Comparison of ENCODE assay signal across 13 mouse cellular contexts in the genomic region with DNA sequence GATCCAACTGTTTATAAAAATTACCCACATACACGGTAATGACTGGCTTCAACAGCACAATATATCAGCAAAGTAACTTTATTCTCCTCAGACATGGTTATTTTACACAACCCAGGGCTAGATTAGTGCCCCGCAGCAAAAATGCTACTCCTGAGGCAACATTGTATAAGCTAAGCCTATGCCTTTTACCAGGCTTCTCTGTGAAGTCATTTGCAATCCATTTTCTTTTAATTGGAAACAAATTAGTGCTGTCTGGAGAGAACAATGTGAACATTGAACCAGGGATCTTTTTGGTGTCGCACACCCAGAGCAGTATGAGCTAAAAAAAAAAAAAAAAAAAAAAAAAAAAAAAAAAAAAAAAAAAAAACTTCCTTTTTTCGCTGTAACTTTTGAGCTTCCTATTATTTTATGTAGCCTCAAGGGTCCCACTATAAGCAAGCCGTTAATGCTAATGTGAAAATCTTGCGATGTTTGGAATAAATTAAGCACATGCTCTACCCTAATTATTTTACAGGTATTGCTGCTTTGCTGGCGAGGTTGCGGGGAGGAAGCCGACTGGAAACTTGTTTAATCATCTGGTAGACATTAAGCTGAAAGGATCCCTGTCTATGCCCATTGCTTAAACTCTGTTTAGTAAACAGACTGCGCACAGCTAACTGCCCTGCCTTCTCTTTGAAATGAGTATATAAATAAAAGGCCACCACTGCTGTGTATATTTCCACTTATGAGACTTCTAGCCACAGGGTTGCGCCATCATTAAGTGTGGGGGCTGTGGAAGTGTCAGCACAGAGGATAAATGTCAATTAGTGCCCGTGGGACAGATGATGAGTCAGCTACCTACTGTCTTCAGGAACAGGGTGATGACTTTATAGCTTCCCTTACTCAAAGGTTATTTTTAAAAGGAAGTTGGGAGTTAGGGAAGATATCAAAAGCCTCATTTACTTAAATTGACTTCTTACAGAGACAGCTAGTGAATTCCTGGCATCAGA.
DNase-seq lines count a peak whose midpoint lies in the region; ATAC-seq and TF ChIP-seq lines count a peak whose summit lies in the region.
"Had no signal": no experiment of that assay in that cellular context is flagged by ENCODE, and none has a peak within 500 bp of the region (broad histone marks: within the 10 kb centered on the region; RNA-seq: fewer than 3 reads in every experiment).

No protein-coding gene starts in this region.

- no peak for TF ChIP-seq POLR2A in limb, embryonic 14.5 days (IDR thresholded peaks at IDR 0.05; ENCODE audit: borderline replicate concordance, extremely low read depth, insufficient read depth, insufficient read length)

- no peak overlapping the region for H3K27ac ChIP-seq in forebrain, embryonic 12.5 days
- no peak overlapping the region for H3K27ac ChIP-seq in forebrain, postnatal 0 days (ENCODE audit: low read depth, low read length)
- no peak overlapping the region for H3K27ac ChIP-seq in embryonic facial prominence, embryonic 15.5 days (replicated peaks)
- no peak overlapping the region for H3K27ac ChIP-seq in limb, embryonic 14.5 days (replicated peaks; ENCODE audit: low read depth, low read length)
- no peak overlapping the region for H3K27ac ChIP-seq in intestine, postnatal 0 days (ENCODE audit: low read depth, low read length)
- H3K27ac ChIP-seq: kidney, embryonic 15.5 days; midbrain, embryonic 10.5 days had no signal

- no peak overlapping the region for H3K9ac ChIP-seq in forebrain, embryonic 12.5 days
- H3K9ac ChIP-seq in forebrain, postnatal 0 days: no peak overlapping the region
- no peak overlapping the region for H3K9ac ChIP-seq in embryonic facial prominence, embryonic 15.5 days
- no peak overlapping the region for H3K9ac ChIP-seq in limb, embryonic 14.5 days (ENCODE audit: low read depth, low read length, severe bottlenecking)
- no peak overlapping the region for H3K9ac ChIP-seq in intestine, postnatal 0 days (ENCODE audit: low read depth, low read length)
- H3K9ac ChIP-seq: kidney, embryonic 15.5 days had no signal

- peak; percentile 55; the same call in 1 of the 2 replicates for ATAC-seq in forebrain, embryonic 12.5 days (ENCODE audit: low FRiP score)
- ATAC-seq in forebrain, postnatal 0 days: no peak
- ATAC-seq in embryonic facial prominence, embryonic 15.5 days (ENCODE audit: insufficient number of reproducible peaks, low FRiP score, low TSS enrichment, low read depth): no peak
- no peak for ATAC-seq in limb, embryonic 14.5 days (ENCODE audit: low FRiP score, low read depth)
- ATAC-seq in intestine, postnatal 0 days: no peak

- H3K4me1 ChIP-seq in forebrain, embryonic 12.5 days: peaks cover 3% of the 10 kb centered on the region; the same call in 1 of the 2 replicates
- H3K4me1 ChIP-seq in forebrain, postnatal 0 days (ENCODE audit: insufficient read depth): no peaks in the 10 kb centered on the region
- no peaks in the 10 kb centered on the region for H3K4me1 ChIP-seq in embryonic facial prominence, embryonic 15.5 days
- H3K4me1 ChIP-seq in limb, embryonic 14.5 days (ENCODE audit: control insufficient read depth, insufficient read depth, low read length): peaks cover 12% of the 10 kb centered on the region; the same call in 1 of the 2 replicates
- H3K4me1 ChIP-seq in intestine, postnatal 0 days (replicated peaks; ENCODE audit: control insufficient read depth, insufficient read depth, low read length): no peaks in the 10 kb centered on the region
- H3K4me1 ChIP-seq: kidney, embryonic 15.5 days had no signal

- peaks cover 8% of the 10 kb centered on the region; the same call in 1 of the 2 replicates for H3K27me3 ChIP-seq in forebrain, embryonic 12.5 days
- no peaks in the 10 kb centered on the region for H3K27me3 ChIP-seq in forebrain, postnatal 0 days (ENCODE audit: insufficient read depth, low read length)
- H3K27me3 ChIP-seq in embryonic facial prominence, embryonic 15.5 days: no peaks in the 10 kb centered on the region
- no peaks in the 10 kb centered on the region for H3K27me3 ChIP-seq in limb, embryonic 14.5 days (ENCODE audit: control insufficient read depth, insufficient read depth, low read length)
- H3K27me3 ChIP-seq in intestine, postnatal 0 days (replicated peaks; ENCODE audit: control insufficient read depth, insufficient read depth, low read length): no peaks in the 10 kb centered on the region
- H3K27me3 ChIP-seq: kidney, embryonic 15.5 days had no signal

- WGBS in forebrain, embryonic 12.5 days: 19% methylated on average over 12 of the region's 12 CpGs
- WGBS in forebrain, postnatal 0 days: 18% methylated on average over 12 of the region's 12 CpGs
- 23% methylated on average over 12 of the region's 12 CpGs for WGBS in embryonic facial prominence, embryonic 15.5 days
- 18% methylated on average over 12 of the region's 12 CpGs for WGBS in limb, embryonic 14.5 days
- 62% methylated on average over 12 of the region's 12 CpGs for WGBS in intestine, postnatal 0 days

- no peaks in the 10 kb centered on the region for H3K36me3 ChIP-seq in forebrain, embryonic 12.5 days (replicated peaks)
- no peaks in the 10 kb centered on the region for H3K36me3 ChIP-seq in forebrain, postnatal 0 days (ENCODE audit: insufficient read depth)
- no peaks in the 10 kb centered on the region for H3K36me3 ChIP-seq in embryonic facial prominence, embryonic 15.5 days
- H3K36me3 ChIP-seq in limb, embryonic 14.5 days (ENCODE audit: control insufficient read depth, insufficient read depth, low read length): no peaks in the 10 kb centered on the region
- H3K36me3 ChIP-seq in intestine, postnatal 0 days (ENCODE audit: control insufficient read depth, insufficient read depth): no peaks in the 10 kb centered on the region
- H3K36me3 ChIP-seq: kidney, embryonic 15.5 days; midbrain, embryonic 10.5 days had no signal

- no peak overlapping the region for H3K4me3 ChIP-seq in forebrain, embryonic 12.5 days (replicated peaks)
- no peak overlapping the region for H3K4me3 ChIP-seq in forebrain, postnatal 0 days (ENCODE audit: low read depth, low read length)
- H3K4me3 ChIP-seq in embryonic facial prominence, embryonic 15.5 days (replicated peaks): no peak overlapping the region
- 0 out of 2 replicates have a peak overlapping the region, but pooled peaks have one; percentile 8 for H3K4me3 ChIP-seq in limb, embryonic 14.5 days (replicated peaks; ENCODE audit: low read length)
- H3K4me3 ChIP-seq in intestine, postnatal 0 days (ENCODE audit: low read depth, low read length): no peak overlapping the region
- H3K4me3 ChIP-seq: kidney, embryonic 15.5 days; midbrain, embryonic 10.5 days had no signal

- no peak for TF ChIP-seq CTCF in forebrain, postnatal 0 days (IDR thresholded peaks at IDR 0.05; ENCODE audit: low read depth)
- no peak for TF ChIP-seq CTCF in intestine, postnatal 0 days (IDR thresholded peaks at IDR 0.05; ENCODE audit: low read depth)

- DNase-seq in forebrain, postnatal 0 days: no peak
- peak; percentile 24 for DNase-seq in NIH3T3 (ENCODE audit: low read depth)
- DNase-seq in limb, embryonic 14.5 days (ENCODE audit: low spot score): no peak
- no peak for DNase-seq in kidney, adult 9 months
- DNase-seq in heart, adult 11 months: no peak
- DNase-seq: adrenal gland, postnatal 10 days; cerebellum, adult 18-20 months; thymus, postnatal 36 days had no signal

- H3K9me3 ChIP-seq in forebrain, embryonic 12.5 days: no peaks in the 10 kb centered on the region
- H3K9me3 ChIP-seq in forebrain, postnatal 0 days (ENCODE audit: low read length): no peaks in the 10 kb centered on the region
- no peaks in the 10 kb centered on the region for H3K9me3 ChIP-seq in embryonic facial prominence, embryonic 15.5 days (replicated peaks)
- H3K9me3 ChIP-seq in limb, embryonic 14.5 days (ENCODE audit: control insufficient read depth, low read length): no peaks in the 10 kb centered on the region
- H3K9me3 ChIP-seq in intestine, postnatal 0 days (ENCODE audit: control insufficient read depth): no peaks in the 10 kb centered on the region
- H3K9me3 ChIP-seq: kidney, embryonic 15.5 days; midbrain, embryonic 10.5 days had no signal

- H3K4me2 ChIP-seq in forebrain, embryonic 12.5 days: peak overlapping the region; percentile 10; the same call in 1 of the 2 replicates
- H3K4me2 ChIP-seq in forebrain, postnatal 0 days (ENCODE audit: low read depth): no peak overlapping the region
- H3K4me2 ChIP-seq in embryonic facial prominence, embryonic 15.5 days (replicated peaks): peak overlapping the region; percentile 25
- H3K4me2 ChIP-seq in limb, embryonic 14.5 days (replicated peaks; ENCODE audit: low read depth, low read length, severe bottlenecking): peak overlapping the region; percentile 48
- no peak overlapping the region for H3K4me2 ChIP-seq in intestine, postnatal 0 days (replicated peaks; ENCODE audit: low read depth)
- H3K4me2 ChIP-seq: kidney, embryonic 15.5 days had no signal

Comparison
In these comparisons a context has a peak if more than half of its experiments do, and no peak if none do; other contexts are left out.
1. H3K4me2 ChIP-seq: peak in forebrain, embryonic 12.5 days (single experiment), embryonic facial prominence, embryonic 15.5 days (single experiment) and limb, embryonic 14.5 days (single experiment); none in forebrain, postnatal 0 days (single experiment) and intestine, postnatal 0 days (single experiment).